Mouse (Mus musculus) frontal cortex, postnatal 14 days (tissue): ENCODE measurements around the gene Proca1.
A peak's percentile ranks its signal among the peaks of the same experiment; 100 is the strongest.

Experiments
- DNase-seq, 2 experiments: peaks; one replicate each; pipeline ENCODE4 v3.0.0; 2022; ENCODE audit warnings: low spot score in 2 of 2

The Proca1 gene

DNA sequence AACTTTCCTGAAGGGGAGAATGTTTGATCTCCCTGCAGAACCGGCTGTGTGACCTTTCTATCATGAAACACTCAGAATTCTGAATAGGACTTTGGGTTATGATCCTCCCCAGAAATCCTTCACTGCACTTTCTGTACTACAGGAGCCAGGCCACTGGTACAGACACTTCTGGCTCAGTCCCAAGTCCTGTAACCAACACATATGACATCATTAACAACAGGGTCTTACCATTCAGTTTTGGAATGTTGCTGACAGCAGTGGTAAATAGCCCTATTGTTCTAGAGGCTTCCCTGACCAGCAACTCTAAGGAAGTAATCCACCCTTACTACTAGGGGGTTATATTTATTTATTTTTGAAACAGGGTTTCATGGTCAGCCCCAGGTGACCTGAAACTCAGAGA lies at the start of gene Proca1:
Gene Proca1 (plus strand): TSS at position 280 of the 400 bp plus-strand sequence.
- no peak for DNase-seq

GRCm38 (mm10) chr11:78143520-78143919 lies 49.7 kb upstream of the Proca1 start:
- DNase-seq = no peak

- no peak for DNase-seq
Measured at GRCm38 (mm10) chr11:78146168-78146567, 47.0 kb upstream of the Proca1 start.

- no peak for DNase-seq
Measured at GRCm38 (mm10) chr11:78146707-78147543, 46.3 kb upstream of the Proca1 start.

- no peak for DNase-seq
Measured at GRCm38 (mm10) chr11:78151161-78151560, 42.0 kb upstream of the Proca1 start.

DNA sequence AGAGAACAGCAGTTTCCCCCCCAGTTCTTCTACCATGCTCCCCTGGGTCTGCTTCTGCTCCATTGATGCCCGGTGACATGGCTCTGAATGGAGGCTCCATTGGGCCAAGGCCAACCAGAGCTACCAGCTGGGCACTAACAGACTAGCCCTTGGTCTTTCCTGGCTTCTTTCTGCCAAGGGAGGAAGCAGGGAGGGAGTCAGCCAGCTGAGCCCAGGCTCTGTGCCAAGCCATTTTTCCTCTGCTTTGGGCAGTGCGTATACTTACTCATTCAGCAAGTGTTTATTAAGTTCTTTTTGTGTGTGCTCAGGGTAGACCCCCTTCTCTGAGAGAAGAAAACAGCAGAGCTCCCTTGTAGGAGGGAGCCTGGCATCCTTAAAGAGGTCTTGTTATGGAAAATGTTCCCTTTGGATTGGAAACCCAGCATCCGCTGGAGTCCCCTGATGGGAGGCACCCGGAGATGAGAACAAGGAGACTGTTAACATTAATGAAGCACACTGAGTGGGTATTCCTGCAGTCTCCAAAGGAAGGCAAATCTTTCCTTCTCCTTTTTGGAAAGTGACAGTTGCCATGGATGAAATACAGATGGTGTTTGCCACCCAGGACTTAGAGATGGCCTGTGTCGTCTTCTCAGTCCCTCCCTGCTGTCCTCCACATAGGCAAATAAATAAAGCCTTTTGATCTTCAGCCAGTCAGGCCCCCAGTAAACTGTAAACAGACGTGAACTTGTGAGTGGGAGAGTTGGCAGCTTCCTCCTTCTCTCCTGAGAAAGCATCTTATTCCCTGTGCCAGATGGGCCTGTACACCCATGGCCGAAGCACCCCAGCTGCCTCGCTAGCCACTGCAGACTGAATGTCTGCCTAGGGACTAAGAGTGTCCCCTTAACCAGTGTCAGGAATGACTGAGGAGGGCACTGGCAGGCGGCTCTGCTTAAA lies 40.6 kb upstream of the Proca1 start:
- DNase-seq = peak; percentile 70 to 86

DNA sequence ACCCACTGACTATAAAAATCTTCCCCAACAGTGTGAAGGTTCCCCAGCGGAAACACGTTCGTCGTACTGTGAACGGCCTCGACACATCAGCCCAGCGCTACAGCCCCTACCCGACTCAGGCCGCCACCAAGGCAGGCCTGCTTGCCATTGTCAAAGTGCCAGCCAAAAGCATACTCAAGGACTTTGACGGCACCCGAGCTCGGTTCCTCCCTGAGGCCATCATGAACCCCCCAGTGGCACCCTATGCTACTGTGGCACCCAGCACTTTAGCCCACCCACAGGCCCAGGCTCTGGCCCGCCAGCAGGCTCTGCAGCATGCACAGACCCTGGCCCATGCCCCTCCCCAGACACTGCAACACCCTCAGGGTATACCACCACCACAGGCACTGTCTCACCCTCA lies 39.4 kb upstream of the Proca1 start:
- DNase-seq = no peak

DNA sequence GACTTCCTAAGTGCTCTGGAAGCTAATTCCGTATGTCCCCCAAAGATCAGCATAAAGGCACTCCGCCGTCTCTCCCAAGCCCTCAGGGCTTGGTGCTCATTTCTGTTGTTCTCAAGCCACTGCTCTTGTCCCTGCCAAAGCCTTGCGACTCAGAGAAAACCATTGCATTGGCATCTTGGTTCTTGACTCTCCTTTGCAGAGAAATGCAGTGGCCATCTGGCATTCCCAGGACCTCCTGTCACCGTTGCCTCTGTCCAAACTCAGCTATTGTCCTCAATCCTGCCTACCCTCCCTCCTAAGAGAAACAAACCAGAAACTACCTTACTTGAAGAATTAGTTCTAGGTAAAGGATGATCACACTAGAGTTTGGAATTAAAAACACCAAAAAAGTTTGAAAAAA lies 37.5 kb upstream of the Proca1 start:
- DNase-seq = no peak

GRCm38 (mm10) chr11:78156156-78156699 lies 37.0 kb upstream of the Proca1 start:
- DNase-seq = no peak

DNA sequence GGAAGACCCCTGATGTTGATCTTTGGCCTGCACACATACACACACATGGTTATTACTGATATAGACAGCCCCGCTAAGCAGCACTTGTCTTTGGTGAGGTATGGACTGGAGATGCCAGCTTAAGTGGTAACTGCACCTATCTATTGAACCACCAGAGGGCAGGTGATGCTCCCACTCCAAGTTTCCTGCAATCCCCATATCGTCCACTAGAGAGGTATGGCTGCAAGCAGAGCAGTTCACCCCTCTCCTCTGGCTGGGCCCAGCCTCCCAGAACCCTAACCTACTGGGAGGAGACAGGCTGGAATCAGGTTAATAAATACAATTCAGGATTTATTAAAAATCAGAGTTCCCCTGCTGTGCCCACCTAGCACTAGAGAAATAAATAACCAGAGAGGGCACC lies 34.1 kb upstream of the Proca1 start:
- DNase-seq = peak; percentile 69 to 74

DNA sequence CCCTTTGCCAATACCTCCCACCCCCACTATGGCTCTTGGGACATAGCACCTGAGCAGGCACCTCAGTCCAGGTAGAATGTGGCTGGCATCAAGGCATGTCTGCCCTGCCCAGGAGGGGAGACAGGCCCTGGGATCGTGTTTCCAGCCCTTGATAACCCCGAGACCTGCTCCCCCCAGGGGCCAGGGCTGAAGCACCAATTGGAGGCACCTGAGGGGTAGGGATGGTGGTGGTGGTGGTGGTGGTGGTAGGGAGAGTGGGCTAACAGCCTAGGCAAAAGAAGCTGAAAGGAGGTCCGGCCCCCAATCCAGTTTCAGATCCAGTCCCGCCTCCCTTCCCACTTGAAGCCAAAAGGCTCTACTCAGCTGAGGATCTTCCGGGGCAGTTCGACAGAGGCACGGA lies 33.6 kb upstream of the Proca1 start:
- DNase-seq = no peak

GRCm38 (mm10) chr11:78160171-78160570 lies 33.0 kb upstream of the Proca1 start:
- DNase-seq = no peak

DNA sequence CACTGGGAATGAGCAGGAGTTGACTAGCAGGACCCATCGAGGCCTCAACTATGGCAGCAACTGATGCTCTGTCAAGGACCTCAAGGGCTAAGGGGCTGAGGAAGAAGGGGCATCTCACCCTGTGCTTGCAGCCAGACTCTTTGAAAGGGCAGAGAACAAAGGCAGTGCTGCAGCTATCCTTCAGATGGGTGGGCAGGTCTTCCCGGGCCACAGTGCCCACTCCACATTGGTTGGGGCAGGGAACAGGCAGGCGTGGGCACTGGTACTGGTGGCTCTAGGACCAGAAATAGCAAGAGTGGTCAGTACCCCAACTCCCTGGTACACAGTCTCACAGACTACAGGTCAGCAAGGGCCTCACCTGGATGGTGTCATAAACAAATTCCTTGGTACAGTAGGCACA lies 32.5 kb upstream of the Proca1 start:
- no peak for DNase-seq

GRCm38 (mm10) chr11:78161169-78161568 lies 32.0 kb upstream of the Proca1 start:
- no peak for DNase-seq

DNA sequence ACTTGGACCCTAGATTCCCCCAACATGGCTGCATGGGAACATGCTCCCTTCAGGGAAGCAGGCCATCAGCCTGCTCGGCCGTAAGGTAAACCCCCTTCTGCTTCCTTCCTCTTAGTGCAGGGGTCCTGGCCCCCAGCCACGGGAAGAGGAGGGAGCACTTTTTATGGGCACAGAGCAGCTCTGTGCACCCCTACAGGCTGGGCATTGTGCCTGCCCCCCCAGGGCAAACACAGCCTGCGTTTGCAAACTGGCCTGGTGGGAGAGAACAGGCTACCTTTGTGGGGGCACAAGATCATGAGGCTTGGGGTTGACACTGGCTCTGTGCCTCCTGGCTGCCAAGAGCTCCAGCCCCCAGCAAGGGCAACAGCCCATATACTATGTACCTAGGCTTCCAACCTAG lies 31.2 kb upstream of the Proca1 start:
- DNase-seq = no peak

GRCm38 (mm10) chr11:78162504-78162903 lies 30.7 kb upstream of the Proca1 start:
- DNase-seq = peak; percentile 50 to 77

DNA sequence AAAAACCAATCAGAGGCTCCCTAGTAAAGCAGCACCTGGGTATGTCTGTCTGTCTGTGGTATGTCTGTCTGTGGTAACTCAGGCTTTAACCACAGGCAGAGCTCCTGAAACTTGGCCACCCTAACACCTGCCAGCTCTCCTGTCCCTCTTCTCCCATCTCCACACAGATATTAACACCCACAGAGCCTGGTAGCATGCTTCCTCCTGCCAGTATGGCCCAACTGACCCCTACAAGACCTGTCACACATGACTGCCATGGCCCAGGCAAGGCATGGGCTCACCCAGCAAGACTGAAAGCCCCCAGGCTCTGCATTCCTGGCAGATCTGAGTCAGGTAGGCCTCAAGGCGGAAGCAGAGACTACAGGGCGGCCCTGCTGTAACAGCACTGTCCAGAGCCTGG lies 30.1 kb upstream of the Proca1 start:
- DNase-seq = no peak

- no peak for DNase-seq
Measured at GRCm38 (mm10) chr11:78163681-78164603, 29.2 kb upstream of the Proca1 start.

GRCm38 (mm10) chr11:78164604-78164923 lies 28.6 kb upstream of the Proca1 start:
- DNase-seq = no peak

DNA sequence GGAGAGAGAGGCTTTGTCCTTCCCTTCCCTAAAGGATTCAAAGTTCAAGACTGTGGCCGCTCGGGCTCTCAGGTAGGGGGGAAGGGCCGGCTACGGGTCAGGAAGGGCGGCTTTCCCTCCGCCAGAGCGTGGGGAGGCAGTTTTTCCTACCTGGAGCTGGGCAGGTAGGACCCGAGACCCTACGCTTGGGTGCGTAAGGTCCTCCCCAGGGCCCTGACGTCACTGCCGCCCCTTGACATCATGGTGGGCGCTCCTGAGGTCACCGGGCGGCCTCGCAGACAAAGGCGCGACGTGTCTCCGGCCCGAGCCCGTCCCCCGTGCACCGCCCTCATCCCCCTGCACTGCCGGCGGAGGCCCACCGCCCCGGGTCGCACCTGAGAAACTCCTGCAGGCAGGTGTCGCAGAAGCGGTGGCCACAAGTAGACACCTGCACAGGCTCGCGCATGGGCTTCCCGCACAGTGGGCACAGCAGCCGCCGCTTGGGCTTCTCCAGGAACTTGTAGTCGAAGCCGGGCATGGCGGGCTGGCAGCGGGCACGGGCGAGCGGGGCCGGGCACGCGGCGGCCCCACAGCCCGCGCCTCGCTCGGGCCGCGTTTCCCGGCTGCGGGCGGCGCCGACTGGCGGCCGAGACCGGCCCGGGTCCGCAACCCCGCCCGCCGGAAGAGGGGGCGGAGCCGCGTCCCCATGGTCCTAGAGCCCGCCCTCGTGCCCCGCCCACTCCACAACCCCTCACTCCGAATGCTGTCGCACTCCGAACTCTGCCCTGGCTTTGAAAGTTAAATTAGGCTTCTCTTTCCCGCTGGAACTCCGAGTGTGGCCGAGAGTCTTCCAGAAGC lies 28.1 kb upstream of the Proca1 start, which contains the start of gene Traf4:
Gene Traf4 (minus strand): TSS at position 666 of the 837 bp plus-strand sequence.
- peak in 1 of 2 experiments; percentile 65 for DNase-seq

GRCm38 (mm10) chr11:78165761-78166109 lies 27.5 kb upstream of the Proca1 start:
- DNase-seq = no peak
